Mouse (Mus musculus): Measurements from ENCODE around the gene Myo5c.

Myo5c gene

GRCm38 (mm10) chr9:75231841-75232746, at the start of gene Myo5c:
TSS of gene Myo5c (plus strand) at chr9:75232020.
- DNase-seq = peak; percentile 82

GRCm38 (mm10) chr9:75187646-75188260, 44.1 kb upstream of the Myo5c start:
- DNase-seq = no peak

GRCm38 (mm10) chr9:75193858-75194257, 38.0 kb upstream of the Myo5c start:
- DNase-seq = no peak

- DNase-seq = peak; percentile 37
These were observed 35.5 kb upstream of the Myo5c start for GRCm38 (mm10) chr9:75196335-75196734.

- DNase-seq = peak; percentile 30
These were observed 34.5 kb upstream of the Myo5c start for GRCm38 (mm10) chr9:75197297-75197696.

GRCm38 (mm10) chr9:75201506-75201905, 30.3 kb upstream of the Myo5c start:
- no peak for DNase-seq

GRCm38 (mm10) chr9:75202036-75202435, 29.8 kb upstream of the Myo5c start:
- no peak for DNase-seq

GRCm38 (mm10) chr9:75209246-75209645, 22.6 kb upstream of the Myo5c start:
- DNase-seq = no peak

GRCm38 (mm10) chr9:75210269-75210668, 21.6 kb upstream of the Myo5c start:
- peak; percentile 47 for DNase-seq

GRCm38 (mm10) chr9:75214743-75215413, 16.9 kb upstream of the Myo5c start:
- no peak for DNase-seq

- DNase-seq = no peak
These were observed 11.9 kb upstream of the Myo5c start for GRCm38 (mm10) chr9:75219942-75220341.

- DNase-seq = peak; percentile 87
These were observed 10.2 kb upstream of the Myo5c start for GRCm38 (mm10) chr9:75221420-75222287.

- no peak for DNase-seq
These were observed 1.0 kb downstream of the Myo5c start for GRCm38 (mm10) chr9:75232860-75233259.

- DNase-seq = peak; percentile 75
These were observed 2.5 kb downstream of the Myo5c start for GRCm38 (mm10) chr9:75234271-75234741.

GRCm38 (mm10) chr9:75234983-75235627, 3.3 kb downstream of the Myo5c start:
- no peak for DNase-seq

GRCm38 (mm10) chr9:75235696-75236095, 3.9 kb downstream of the Myo5c start:
- DNase-seq = no peak

- peak; percentile 88 for DNase-seq
These were observed 4.8 kb downstream of the Myo5c start for GRCm38 (mm10) chr9:75236416-75237308.

GRCm38 (mm10) chr9:75238179-75238578, 6.4 kb downstream of the Myo5c start:
- DNase-seq = no peak

GRCm38 (mm10) chr9:75243052-75243451, 11.2 kb downstream of the Myo5c start:
- no peak for DNase-seq

GRCm38 (mm10) chr9:75243730-75244406, 12.0 kb downstream of the Myo5c start:
- peak; percentile 83 for DNase-seq
